Mouse (Mus musculus) Patski (cell line): Measurements from ENCODE around the gene 1700021F05Rik. TPM values are rescaled to one million over a fixed set of nuclear protein-coding genes. Genes with fewer than 3 reads are reported as not detected.
A peak's percentile ranks its signal among the peaks of the same experiment; 100 is the strongest.

ENCODE experiments used
- ATAC-seq: fragments of 100-300 bp; one replicate; pipeline ENCODE4 v1.8.0; 2021
- CTCF ChIA-PET: fragments of 350-600 bp; sonication (Branson Sonifier 250); formaldehyde crosslinking; loops from one replicate; lab custom pipeline; 2022; ENCODE audit warnings: inconsistent platforms; lab: Charles Lee
- POLR2A ChIA-PET: fragments of 350-600 bp; sonication (Branson Sonifier 250); formaldehyde crosslinking; loops from one replicate; lab custom pipeline; 2022; ENCODE audit warnings: antibody characterized with exemption, inconsistent platforms; lab: Charles Lee
- DNase-seq: peaks from one replicate; pipeline ENCODE4 v3.0.0-alpha.2; 2011; ENCODE audit warnings: low read depth, low spot score
- H3K27me3 ChIP-seq: fragments of 371-371 bp; one replicate; pipeline ENCODE4 v1.5.1; 2021
- CTCF ChIP-seq: fragments of 100-300 bp; IDR thresholded peaks from one replicate; pipeline ENCODE4 v1.5.1; 2021
- in situ Hi-C: fragments of 300-500 bp; cut with MboI; formaldehyde crosslinking; loops from 3 replicates; pipeline ENCODE4 v1.11.1; 2018; ENCODE audit warnings: low pct_unique_long_range_greater_than_20kb, mixed read lengths
- polyA plus RNA-seq: library from polyadenylated mRNA; unstranded; gene quantifications from one replicate; pipeline ENCODE4 v1.2.3, GENCODE M21; 2021

Gene 1700021F05Rik
- polyA plus RNA-seq, 1 experiment from 2014 or later, result 70.0 TPM

DNA sequence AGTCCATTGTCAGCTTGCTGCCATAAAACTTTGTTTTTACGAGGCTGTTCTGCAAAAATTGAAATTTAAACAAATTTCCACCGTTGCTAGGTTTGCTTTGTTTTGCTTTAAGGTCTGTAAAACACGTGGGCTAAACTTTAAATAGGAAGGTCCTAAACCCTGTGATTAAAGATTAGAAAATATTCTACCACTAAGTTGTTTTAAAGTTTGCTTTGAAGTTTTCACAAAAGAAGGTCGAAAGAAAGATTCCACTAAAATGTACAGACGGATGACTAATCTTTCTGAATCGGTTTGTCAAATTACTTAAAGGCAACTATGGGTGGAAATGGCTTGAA is 37.2 kb upstream of the 1700021F05Rik start, which contains the start of gene Cd24a:
TSS of gene Cd24a (plus strand) at position 288 of the 335 bp plus-strand sequence.
- no peaks in the 10 kb centered on the region for H3K27me3 ChIP-seq
- ChIA-PET POLR2A (interaction anchor here (1.0 to 1.7 kb wide), 3 partner anchors 54 to 322 kb away, joined by 3 to 7 read pairs (median 3); no protein-coding TSS in a partner anchor), CTCF (no interaction called here)
- in situ Hi-C loops, result loop anchor here (10.0 kb wide), 1 partner anchor 587 kb away; no protein-coding TSS in a partner anchor
- no peak for ATAC-seq
- TF ChIP-seq CTCF, result no peak
- no peak for DNase-seq

DNA sequence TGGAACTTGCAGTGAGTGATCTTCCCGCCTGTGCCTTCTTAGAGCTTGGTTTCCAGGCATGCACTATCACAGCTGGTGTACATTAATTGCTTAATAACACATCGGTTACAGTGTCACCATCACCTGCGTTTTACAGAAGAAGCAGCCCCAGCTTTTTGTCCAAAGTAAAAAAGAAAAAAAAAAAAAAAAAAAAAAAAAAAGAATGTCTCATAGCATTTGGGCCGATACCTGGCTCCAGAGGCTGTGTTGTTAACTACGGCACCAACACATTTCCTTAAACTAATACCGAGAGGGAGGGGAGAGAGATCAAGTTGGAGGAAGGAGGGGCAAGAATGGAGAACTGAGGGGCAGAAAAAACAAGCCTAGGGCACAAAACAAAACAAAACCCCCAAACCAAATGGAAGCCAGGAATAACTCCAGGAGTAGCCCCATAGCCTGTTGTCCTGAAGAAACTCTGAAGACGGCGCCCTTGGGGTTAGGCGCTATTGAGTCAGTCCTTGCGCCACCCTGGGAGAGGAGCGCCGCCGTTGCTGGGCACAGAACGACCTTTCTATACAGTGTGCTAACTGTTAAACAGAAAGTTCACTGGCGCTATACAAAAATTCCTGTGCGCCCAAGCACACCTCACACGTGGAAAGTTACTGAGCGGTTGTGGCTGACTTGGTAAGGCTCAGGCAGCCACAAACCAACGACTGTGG is 36.7 kb upstream of the 1700021F05Rik start:
- in situ Hi-C loops, result loop anchor here (10.0 kb wide), 1 partner anchor 587 kb away; no protein-coding TSS in a partner anchor
- H3K27me3 ChIP-seq, result no peaks in the 10 kb centered on the region
- ChIA-PET CTCF (interaction anchor here (0.8 to 1.2 kb wide), 2 partner anchors 49 to 59 kb away, joined by 3 read pairs; no protein-coding TSS in a partner anchor), POLR2A (interaction anchor here (0.6 to 1.7 kb wide), 4 partner anchors 54 to 397 kb away, joined by 3 to 7 read pairs (median 3); no protein-coding TSS in a partner anchor)
- TF ChIP-seq CTCF, result no peak
- DNase-seq, result no peak
- no peak for ATAC-seq

GRCm38 (mm10) chr10:43574956-43575355 is 34.2 kb upstream of the 1700021F05Rik start:
- CTCF ChIA-PET, result interaction anchor here (0.7 to 2.4 kb wide), 31 partner anchors 9 to 496 kb away, joined by 3 to 16 read pairs (median 4); no protein-coding TSS in a partner anchor
- POLR2A ChIA-PET, result interaction anchor here (0.7 to 1.0 kb wide), 2 partner anchors 156 to 367 kb away, joined by 3 read pairs; no protein-coding TSS in a partner anchor
- TF ChIP-seq CTCF, result no peak
- H3K27me3 ChIP-seq, result no peaks in the 10 kb centered on the region
- DNase-seq (peak; percentile 28), ATAC-seq (no peak)
- in situ Hi-C loops, result loop anchor here (5.0 to 10.0 kb wide), 3 partner anchors 347 to 590 kb away; no protein-coding TSS in a partner anchor

DNA sequence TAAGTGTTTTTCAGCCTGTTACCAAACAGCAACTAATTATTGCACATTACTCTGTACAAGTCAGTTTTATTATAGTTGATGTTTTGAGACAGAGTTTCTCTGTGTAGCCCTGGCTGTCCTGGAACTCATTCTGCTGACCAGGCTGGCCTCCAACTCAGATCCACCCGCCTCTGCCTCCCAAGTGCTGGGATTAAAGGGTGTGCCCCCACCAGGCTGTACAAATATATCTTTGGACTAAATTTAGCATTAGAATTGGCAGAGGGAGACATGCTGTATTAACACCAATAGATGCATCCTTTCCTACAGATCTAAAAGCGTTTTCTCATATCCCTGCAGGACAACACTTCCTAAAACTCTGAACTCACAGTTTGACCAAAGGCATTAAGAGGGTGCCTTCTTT is 33.6 kb upstream of the 1700021F05Rik start:
- in situ Hi-C loops, result loop anchor here (5.0 to 10.0 kb wide), 3 partner anchors 348 to 590 kb away; no protein-coding TSS in a partner anchor
- H3K27me3 ChIP-seq, result no peaks in the 10 kb centered on the region
- ChIA-PET POLR2A (interaction anchor here (1.0 kb wide), 1 partner anchor 368 kb away, joined by 3 read pairs; no protein-coding TSS in a partner anchor), CTCF (interaction anchor here (0.9 to 2.4 kb wide), 22 partner anchors 9 to 497 kb away, joined by 3 to 16 read pairs (median 4); no protein-coding TSS in a partner anchor)
- no peak for DNase-seq
- no peak for TF ChIP-seq CTCF
- no peak for ATAC-seq

GRCm38 (mm10) chr10:43561311-43561710 is 20.5 kb upstream of the 1700021F05Rik start:
- no peak for DNase-seq
- no peaks in the 10 kb centered on the region for H3K27me3 ChIP-seq
- ATAC-seq, result no peak
- ChIA-PET CTCF (no interaction called here), POLR2A (interaction anchor here (0.6 kb wide), 1 partner anchor 609 kb away, joined by 3 read pairs; no protein-coding TSS in a partner anchor)
- TF ChIP-seq CTCF, result no peak
- in situ Hi-C loops, result no loop called here

- no peaks in the 10 kb centered on the region for H3K27me3 ChIP-seq
- ChIA-PET POLR2A (no interaction called here), CTCF (no interaction called here)
- ATAC-seq (no peak), DNase-seq (no peak)
- in situ Hi-C loops, result no loop called here
- TF ChIP-seq CTCF, result peak; percentile 38
These were observed 20.0 kb upstream of the 1700021F05Rik start for GRCm38 (mm10) chr10:43560765-43561164.

DNA sequence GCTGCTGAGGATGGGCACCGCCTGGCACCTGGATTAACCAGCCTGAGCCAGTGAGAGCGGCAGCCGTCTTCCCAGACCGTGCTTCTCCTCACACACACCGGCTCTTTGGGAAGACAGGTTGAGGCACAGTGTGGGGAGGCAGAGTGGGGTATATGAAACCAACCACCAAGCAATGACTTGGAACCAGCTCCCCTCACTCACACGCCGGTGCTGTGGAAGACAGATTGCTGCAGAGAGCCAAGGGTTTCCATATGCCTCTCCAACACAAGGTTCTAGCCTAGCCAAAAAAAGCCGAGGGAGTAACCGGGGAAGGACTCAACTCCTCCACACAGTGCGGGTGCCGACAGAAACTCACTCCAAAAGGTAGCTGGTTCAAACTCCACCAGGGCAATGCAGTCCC is 18.5 kb upstream of the 1700021F05Rik start:
- in situ Hi-C loops, result no loop called here
- ChIA-PET CTCF (interaction anchor here (1.3 kb wide), 1 partner anchor 19 kb away, joined by 4 read pairs; no protein-coding TSS in a partner anchor), POLR2A (interaction anchor here (0.5 kb wide), 1 partner anchor 607 kb away, joined by 3 read pairs; no protein-coding TSS in a partner anchor)
- ATAC-seq (no peak), DNase-seq (no peak)
- TF ChIP-seq CTCF, result no peak
- H3K27me3 ChIP-seq, result no peaks in the 10 kb centered on the region

GRCm38 (mm10) chr10:43557630-43558165 is 16.9 kb upstream of the 1700021F05Rik start:
- no peak for DNase-seq
- no peak for ATAC-seq
- in situ Hi-C loops, result no loop called here
- no peak for TF ChIP-seq CTCF
- POLR2A ChIA-PET, result no interaction called here
- CTCF ChIA-PET, result no interaction called here
- no peaks in the 10 kb centered on the region for H3K27me3 ChIP-seq

DNA sequence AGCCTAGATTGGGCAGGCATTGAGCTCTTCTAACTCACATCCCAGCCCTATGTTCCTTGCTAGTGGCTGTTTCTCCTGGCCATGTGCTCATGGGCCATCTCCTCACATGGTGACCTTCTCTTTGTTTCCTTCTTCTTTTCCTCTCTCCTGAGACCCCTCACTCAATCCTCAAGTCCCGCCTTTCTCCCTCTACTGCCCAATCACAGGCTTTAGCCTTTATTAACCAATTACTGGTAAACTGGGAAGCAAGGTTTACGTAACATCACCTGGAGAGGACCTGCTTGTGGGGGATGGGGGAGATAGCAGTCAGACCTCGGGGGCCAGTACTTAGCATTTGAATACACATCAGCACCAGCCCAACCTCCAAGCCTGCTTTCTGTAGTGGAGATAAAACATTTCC is 10.6 kb upstream of the 1700021F05Rik start:
- no peak for TF ChIP-seq CTCF
- ChIA-PET POLR2A (no interaction called here), CTCF (no interaction called here)
- in situ Hi-C loops, result no loop called here
- ATAC-seq (no peak), DNase-seq (no peak)
- H3K27me3 ChIP-seq, result no peaks in the 10 kb centered on the region

DNA sequence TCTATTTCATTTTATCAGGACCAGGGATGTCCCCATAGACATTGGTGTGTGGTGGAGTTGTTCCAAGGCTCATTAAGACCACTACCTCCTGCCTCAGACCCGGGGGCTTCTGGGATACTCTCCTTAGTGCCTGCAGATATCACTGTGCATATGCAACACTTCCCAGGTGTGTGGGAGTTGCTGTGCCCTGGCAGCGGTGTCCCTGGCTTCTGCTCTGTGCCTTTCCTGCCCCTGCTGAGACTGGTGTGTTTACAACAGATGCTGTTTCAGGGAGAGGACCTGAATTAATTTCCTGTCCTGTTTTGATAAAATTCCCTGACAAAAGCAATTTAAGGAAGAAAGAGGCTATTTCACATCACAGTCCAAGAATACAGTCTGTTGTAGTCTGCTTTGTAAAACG is 10.1 kb upstream of the 1700021F05Rik start:
- ChIA-PET CTCF (no interaction called here), POLR2A (no interaction called here)
- DNase-seq (no peak), ATAC-seq (no peak)
- in situ Hi-C loops, result no loop called here
- no peak for TF ChIP-seq CTCF
- no peaks in the 10 kb centered on the region for H3K27me3 ChIP-seq

DNA sequence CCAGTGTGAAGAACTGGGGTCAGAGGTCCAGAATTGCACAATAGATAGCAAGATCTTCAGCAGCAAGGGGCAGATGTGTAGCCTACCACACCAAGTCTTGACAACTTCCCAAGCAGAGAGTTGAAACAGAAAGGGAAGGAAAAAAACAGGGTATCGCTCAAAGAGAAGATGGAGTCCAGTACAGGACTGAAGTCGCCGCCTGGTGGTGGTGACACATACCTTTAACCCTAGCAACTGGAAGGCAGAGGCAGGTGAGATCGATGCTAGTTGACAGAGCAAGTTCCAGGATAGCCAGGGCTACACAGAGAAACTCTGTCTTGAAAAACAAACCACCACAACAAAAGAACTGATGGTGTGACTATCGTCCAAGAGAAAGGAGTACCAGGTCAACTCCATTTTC is 8.6 kb upstream of the 1700021F05Rik start:
- H3K27me3 ChIP-seq, result no peaks in the 10 kb centered on the region
- POLR2A ChIA-PET, result no interaction called here
- CTCF ChIA-PET, result interaction anchor here (1.0 kb wide), 1 partner anchor 95 kb away, joined by 3 read pairs; no protein-coding TSS in a partner anchor
- in situ Hi-C loops, result no loop called here
- ATAC-seq (no peak), DNase-seq (no peak)
- no peak for TF ChIP-seq CTCF
